Mouse (Mus musculus): ENCODE results near the gene Ermp1.

DNA sequence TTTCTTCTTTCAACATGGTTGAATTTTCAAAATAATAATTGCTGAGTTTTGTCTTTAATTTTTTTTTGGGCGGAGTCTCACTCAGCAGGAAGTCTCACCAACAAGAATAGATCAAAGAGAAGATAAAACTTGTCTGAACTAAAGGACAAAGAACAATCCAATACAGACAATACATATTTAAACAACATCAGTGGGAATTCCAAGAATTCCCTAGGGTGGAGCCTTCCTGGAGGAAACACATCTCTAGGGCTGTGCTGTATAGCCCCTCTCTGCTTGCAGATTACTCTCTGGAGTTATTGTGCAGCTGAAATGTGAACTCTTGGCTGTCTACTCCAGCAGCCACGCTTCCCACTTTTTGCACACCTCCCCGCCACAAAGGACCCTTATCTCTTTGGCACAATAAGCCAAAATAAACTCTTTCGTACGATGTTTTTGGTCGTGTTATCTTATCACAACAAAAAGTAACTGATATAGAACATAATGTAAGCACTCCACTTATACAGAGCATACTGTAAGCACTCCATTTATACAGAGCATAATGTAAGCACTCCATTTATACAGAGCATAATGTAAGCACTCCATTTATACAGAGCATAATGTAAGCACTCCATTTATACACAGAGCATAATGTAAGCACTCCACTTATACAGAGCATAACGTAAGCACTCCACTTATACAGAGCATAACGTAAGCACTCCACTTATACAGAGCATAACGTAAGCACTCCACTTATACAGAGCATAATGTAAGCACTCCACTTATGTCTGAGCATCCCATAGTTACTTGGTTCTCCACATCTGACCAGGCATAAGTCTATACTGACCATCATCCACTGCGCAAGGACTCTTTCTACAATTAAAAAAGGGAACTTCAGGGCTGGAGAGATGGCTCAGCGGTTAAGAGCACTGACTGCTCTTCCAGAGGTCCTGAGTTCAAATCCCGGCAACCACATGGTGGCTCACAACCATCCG is 32.3 kb upstream of the Ermp1 start:
- TF ChIP-seq GATA1 (IDR thresholded peaks at IDR 0.05; ENCODE audit: low read length) (no peak), TAL1 (IDR thresholded peaks at IDR 0.05; ENCODE audit: low read length) (no peak)

All from erythroblast, embryonic 14.5 days (primary cell).